Mouse (Mus musculus): ENCODE results near the gene Zfp629. TPM values are rescaled to one million over a fixed set of nuclear protein-coding genes. Genes with fewer than 3 reads are reported as not detected.
A peak's percentile ranks its signal among the peaks of the same experiment; 100 is the strongest.
"Not testable (repeated sequence)": the region's sequence is repeated elsewhere in the genome, so short reads cannot be mapped to it uniquely, and the experiment has no call there.

Zfp629 gene
- polyA plus RNA-seq, 1 experiment from 2014 or later, result 22.2 TPM

GRCm38 (mm10) chr7:127642254-127642653 is 26.7 kb upstream of the Zfp629 start:
- Histone ChIP-seq H3K36me3 (no peaks in the 10 kb centered on the region), H3K4me1 (replicated peaks) (peaks cover 5% of the 10 kb centered on the region), H3K9ac (no peak overlapping the region), H3K27ac (no peak overlapping the region), H3K4me3 (no peak overlapping the region), H3K4me2 (no peak overlapping the region), H3K27me3 (no peaks in the 10 kb centered on the region), H3K9me3 (no peaks in the 10 kb centered on the region)
- no peak for ATAC-seq (ENCODE audit: low FRiP score)
- WGBS, result 72% methylated on average over 4 of the region's 4 CpGs

GRCm38 (mm10) chr7:127641260-127641659 is 25.7 kb upstream of the Zfp629 start:
- Histone ChIP-seq H3K4me1 (replicated peaks) (peaks cover 10% of the 10 kb centered on the region), H3K4me3 (no peak overlapping the region), H3K4me2 (no peak overlapping the region), H3K36me3 (no peaks in the 10 kb centered on the region), H3K27ac (no peak overlapping the region), H3K9ac (no peak overlapping the region), H3K27me3 (no peaks in the 10 kb centered on the region), H3K9me3 (no peaks in the 10 kb centered on the region)
- WGBS, result 64% methylated on average over 4 of the region's 4 CpGs
- ATAC-seq (ENCODE audit: low FRiP score), result no peak

- ATAC-seq (ENCODE audit: low FRiP score), result peak; percentile 73; the same call in 1 of the 2 replicates
- peak overlapping the region; percentile 40 for H3K27ac ChIP-seq
- H3K36me3 ChIP-seq, result no peaks in the 10 kb centered on the region
- H3K9me3 ChIP-seq, result no peaks in the 10 kb centered on the region
- H3K4me2 ChIP-seq, result peak overlapping the region; percentile 66
- peak overlapping the region; percentile 60 for H3K4me3 ChIP-seq
- peak overlapping the region; percentile 79 for H3K9ac ChIP-seq
- no peaks in the 10 kb centered on the region for H3K27me3 ChIP-seq
- H3K4me1 ChIP-seq (replicated peaks), result peaks cover 10% of the 10 kb centered on the region
- WGBS, result 1% methylated on average over 27 of the region's 27 CpGs
Measured at GRCm38 (mm10) chr7:127636963-127637362, 21.4 kb upstream of the Zfp629 start.

GRCm38 (mm10) chr7:127631416-127631815 is 15.8 kb upstream of the Zfp629 start:
- Histone ChIP-seq H3K27me3 (no peaks in the 10 kb centered on the region), H3K27ac (no peak overlapping the region), H3K4me3 (no peak overlapping the region), H3K9ac (no peak overlapping the region), H3K36me3 (no peaks in the 10 kb centered on the region), H3K4me2 (no peak overlapping the region), H3K9me3 (no peaks in the 10 kb centered on the region), H3K4me1 (replicated peaks) (peaks cover under 1% of the 10 kb centered on the region; the same call in 1 of the 2 replicates)
- no peak for ATAC-seq (ENCODE audit: low FRiP score)
- 62% methylated on average over 4 of the region's 4 CpGs for WGBS

- ATAC-seq (ENCODE audit: low FRiP score), result no peak
- 83% methylated on average over 5 of the region's 5 CpGs for WGBS
- Histone ChIP-seq H3K27me3 (no peaks in the 10 kb centered on the region), H3K4me2 (no peak overlapping the region), H3K4me3 (no peak overlapping the region), H3K9ac (no peak overlapping the region), H3K4me1 (replicated peaks) (no peaks in the 10 kb centered on the region), H3K36me3 (no peaks in the 10 kb centered on the region), H3K9me3 (no peaks in the 10 kb centered on the region), H3K27ac (no peak overlapping the region)
Measured at GRCm38 (mm10) chr7:127628646-127629045, 13.0 kb upstream of the Zfp629 start.

GRCm38 (mm10) chr7:127626471-127626870 is 10.9 kb upstream of the Zfp629 start:
- ATAC-seq (ENCODE audit: low FRiP score), result no peak

GRCm38 (mm10) chr7:127626039-127626438 is 10.4 kb upstream of the Zfp629 start:
- H3K9ac ChIP-seq, result no peak overlapping the region
- ATAC-seq (ENCODE audit: low FRiP score), result no peak
- no peak overlapping the region for H3K27ac ChIP-seq
- H3K4me2 ChIP-seq, result no peak overlapping the region
- H3K4me1 ChIP-seq (replicated peaks), result no peaks in the 10 kb centered on the region
- H3K9me3 ChIP-seq, result no peaks in the 10 kb centered on the region
- 98% methylated on average over 7 of the region's 7 CpGs for WGBS
- H3K36me3 ChIP-seq, result no peaks in the 10 kb centered on the region
- no peak overlapping the region for H3K4me3 ChIP-seq
- no peaks in the 10 kb centered on the region for H3K27me3 ChIP-seq

More at GRCm38 (mm10) chr7:127626471-127626870, 10.9 kb upstream of the Zfp629 start:
- Histone ChIP-seq H3K9me3 (no peaks in the 10 kb centered on the region), H3K4me1 (replicated peaks) (no peaks in the 10 kb centered on the region), H3K4me3 (no peak overlapping the region), H3K4me2 (no peak overlapping the region), H3K36me3 (no peaks in the 10 kb centered on the region), H3K9ac (no peak overlapping the region), H3K27me3 (no peaks in the 10 kb centered on the region), H3K27ac (no peak overlapping the region)
- WGBS, result 92% methylated on average over 4 of the region's 4 CpGs

- not testable (repeated sequence) for H3K9ac ChIP-seq; H3K27me3 ChIP-seq; H3K9me3 ChIP-seq; ATAC-seq (ENCODE audit: low FRiP score); H3K4me3 ChIP-seq; H3K36me3 ChIP-seq; H3K27ac ChIP-seq; H3K4me2 ChIP-seq
- peaks cover 33% of the 10 kb centered on the region for H3K4me1 ChIP-seq (replicated peaks)
- WGBS, result 91% methylated on average over 7 of the region's 8 CpGs
Measured at GRCm38 (mm10) chr7:127618402-127618801, 2.8 kb upstream of the Zfp629 start.

GRCm38 (mm10) chr7:127617962-127618361 is 2.4 kb upstream of the Zfp629 start:
- Histone ChIP-seq H3K9me3 (no peaks in the 10 kb centered on the region), H3K9ac (no peak overlapping the region), H3K4me3 (no peak overlapping the region), H3K4me1 (replicated peaks) (peaks cover 37% of the 10 kb centered on the region), H3K27me3 (no peaks in the 10 kb centered on the region), H3K27ac (0 out of 2 replicates have a peak overlapping the region, but pooled peaks have one; percentile 30), H3K4me2 (no peak overlapping the region), H3K36me3 (no peaks in the 10 kb centered on the region)
- ATAC-seq (ENCODE audit: low FRiP score), result no peak
- 27% methylated on average over 2 of the region's 2 CpGs for whole genome bisulfite sequencing

- Histone ChIP-seq H3K9ac (no peak overlapping the region), H3K4me3 (no peak overlapping the region), H3K27ac (no peak overlapping the region), H3K36me3 (peaks cover 9% of the 10 kb centered on the region), H3K27me3 (no peaks in the 10 kb centered on the region), H3K4me2 (peak overlapping the region; percentile 82), H3K4me1 (replicated peaks) (peaks cover 37% of the 10 kb centered on the region), H3K9me3 (no peaks in the 10 kb centered on the region)
- 74% methylated on average over 1 of the region's 1 CpGs for WGBS
- no peak for ATAC-seq (ENCODE audit: low FRiP score)
Measured at GRCm38 (mm10) chr7:127616881-127617280, 1.3 kb upstream of the Zfp629 start.

GRCm38 (mm10) chr7:127616336-127616735 is 739 bp upstream of the Zfp629 start:
- Histone ChIP-seq H3K4me1 (replicated peaks) (peaks cover 37% of the 10 kb centered on the region), H3K9me3 (no peaks in the 10 kb centered on the region), H3K9ac (peak overlapping the region; percentile 68), H3K27ac (no peak overlapping the region), H3K4me2 (peak overlapping the region; percentile 82), H3K4me3 (peak overlapping the region; percentile 99), H3K36me3 (peaks cover 15% of the 10 kb centered on the region), H3K27me3 (no peaks in the 10 kb centered on the region)
- no peak for ATAC-seq (ENCODE audit: low FRiP score)
- 55% methylated on average over 1 of the region's 1 CpGs for WGBS

- H3K36me3 ChIP-seq, result peaks cover 33% of the 10 kb centered on the region
- H3K4me1 ChIP-seq (replicated peaks), result peaks cover 37% of the 10 kb centered on the region
- H3K9ac ChIP-seq, result peak overlapping the region; percentile 95
- H3K4me2 ChIP-seq, result peak overlapping the region; percentile 82
- H3K4me3 ChIP-seq, result peak overlapping the region; percentile 99
- no peaks in the 10 kb centered on the region for H3K27me3 ChIP-seq
- ATAC-seq (ENCODE audit: low FRiP score), result peak; percentile 33
- H3K9me3 ChIP-seq, result no peaks in the 10 kb centered on the region
- WGBS, result 0% methylated on average over 21 of the region's 44 CpGs
- H3K27ac ChIP-seq, result peak overlapping the region; percentile 94
Measured at GRCm38 (mm10) chr7:127614511-127614890, 1.1 kb downstream of the Zfp629 start.

GRCm38 (mm10) chr7:127614091-127614490 is 1.5 kb downstream of the Zfp629 start:
- H3K4me3 ChIP-seq, result peak overlapping the region; percentile 99
- no peak overlapping the region for H3K27ac ChIP-seq
- peak overlapping the region; percentile 95 for H3K9ac ChIP-seq
- no peaks in the 10 kb centered on the region for H3K27me3 ChIP-seq
- H3K9me3 ChIP-seq, result no peaks in the 10 kb centered on the region
- ATAC-seq (ENCODE audit: low FRiP score), result no peak
- WGBS, result 20% methylated on average over 8 of the region's 8 CpGs
- H3K36me3 ChIP-seq, result peaks cover 37% of the 10 kb centered on the region
- peak overlapping the region; percentile 82 for H3K4me2 ChIP-seq
- peaks cover 37% of the 10 kb centered on the region for H3K4me1 ChIP-seq (replicated peaks)

Data from hindbrain, embryonic 13.5 days (tissue).